Mouse (Mus musculus): Measurements from ENCODE around the gene Atp2b1.

The Atp2b1 gene

DNA sequence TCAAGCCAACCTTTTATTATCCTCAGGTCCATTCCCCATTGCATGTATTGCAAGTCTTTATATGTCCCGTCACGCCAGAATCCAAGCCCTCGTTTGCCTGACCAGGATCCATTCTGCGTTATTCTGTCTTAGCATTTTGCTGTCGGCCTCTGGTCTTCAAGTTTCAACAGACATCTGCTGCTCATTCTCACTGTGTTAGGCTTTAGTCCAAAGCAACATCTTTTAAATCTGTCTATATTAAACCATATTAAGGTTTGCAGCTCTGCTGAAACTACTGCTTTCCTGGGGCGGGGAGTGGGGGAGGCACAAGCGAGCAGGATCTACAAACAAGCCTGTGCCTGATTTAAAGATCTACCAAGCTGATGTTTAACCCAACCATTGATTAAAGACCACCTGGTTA, 115.6 kb downstream of the Atp2b1 start:
- no peak for DNase-seq (ENCODE audit: low read depth in 2 of 2, low spot score in 2 of 2)

DNA sequence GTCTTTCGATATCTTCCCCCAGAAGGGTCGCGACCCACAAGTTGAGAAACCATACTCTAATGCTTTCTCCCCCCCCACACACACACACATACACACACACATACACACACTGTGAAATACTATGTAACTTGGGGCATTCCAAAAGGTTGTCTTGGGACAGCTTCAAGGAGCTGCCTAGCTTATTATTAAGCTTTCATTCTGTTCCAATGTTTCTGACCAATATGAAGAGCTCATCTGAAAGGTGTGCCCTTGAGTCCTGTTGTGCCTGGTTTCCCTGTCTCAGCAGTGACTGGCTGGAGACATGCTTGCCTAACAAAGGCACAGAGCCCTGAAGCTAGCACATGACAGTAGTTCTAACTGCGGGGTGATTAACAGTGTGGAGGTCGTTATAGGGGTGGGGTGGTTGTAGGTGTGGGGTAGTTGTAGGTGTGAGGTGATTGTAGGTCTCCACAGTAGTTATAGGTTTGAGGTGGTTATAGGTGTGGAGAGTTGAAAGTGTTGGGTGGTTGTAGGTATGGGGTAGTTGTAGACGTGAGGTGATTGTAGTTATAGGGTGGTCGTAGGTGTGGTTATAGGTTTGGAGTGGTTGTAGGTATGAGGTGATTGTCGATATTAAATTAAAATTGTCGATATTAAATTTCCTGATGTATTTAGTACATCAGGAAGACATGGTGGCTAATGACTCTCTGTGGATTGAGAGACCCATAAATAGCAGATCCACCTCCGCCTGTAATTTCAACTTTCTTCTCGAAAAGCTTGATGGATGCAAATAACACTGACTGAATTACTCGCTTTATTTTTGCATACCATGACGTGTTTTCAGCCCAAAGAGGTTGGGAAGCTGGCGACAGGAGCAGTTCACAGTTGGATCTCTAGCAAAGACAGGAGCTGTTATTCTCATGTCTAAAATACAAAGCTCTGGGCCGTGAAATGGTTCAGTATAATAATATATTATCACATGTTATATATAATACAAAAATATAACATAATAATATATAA, 119.9 kb downstream of the Atp2b1 start:
- no peak for DNase-seq (ENCODE audit: low read depth in 2 of 2, low spot score in 2 of 2)

DNA sequence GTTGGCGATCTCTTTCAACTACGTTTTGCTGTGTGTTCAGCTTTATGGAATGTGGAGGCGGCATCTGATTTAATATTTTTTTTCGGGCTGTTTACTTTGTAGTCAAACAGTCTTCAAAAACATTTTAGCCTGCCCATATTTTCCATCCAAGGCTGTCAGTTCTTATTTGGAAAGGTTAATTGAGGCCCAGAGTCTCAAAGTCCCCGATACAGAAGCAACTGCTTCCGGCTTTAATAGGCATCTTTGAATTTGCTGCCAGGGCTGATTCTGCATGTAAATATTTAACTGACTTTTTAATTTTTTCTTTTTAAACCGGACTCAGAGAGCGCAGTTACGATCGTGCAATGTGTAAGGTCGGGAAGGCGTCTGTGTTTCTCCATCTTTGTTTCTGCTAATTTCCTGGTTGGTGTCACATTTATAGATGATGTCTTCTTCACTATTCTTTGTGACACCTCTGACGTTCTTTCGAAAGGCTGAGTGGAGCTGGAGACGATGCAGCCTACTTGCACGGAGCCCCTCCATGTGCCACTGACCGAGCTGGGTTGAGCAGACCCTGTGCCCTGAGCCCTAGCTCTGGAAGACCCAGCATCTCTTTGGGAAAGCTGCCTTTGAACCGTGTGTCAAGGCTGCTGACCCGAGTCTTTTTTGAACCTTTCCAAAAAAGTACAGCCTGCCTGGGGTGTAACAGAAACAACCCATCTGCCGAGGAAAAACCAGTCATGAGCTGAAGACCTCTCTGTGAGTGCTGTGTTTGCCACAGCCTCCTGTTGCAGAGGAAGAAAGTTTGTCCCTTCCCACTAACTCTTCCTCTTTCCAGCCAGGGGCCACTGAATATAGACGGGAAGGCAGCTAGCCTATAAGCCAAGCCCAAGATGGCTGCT, 123.2 kb downstream of the Atp2b1 start:
- DNase-seq (ENCODE audit: low read depth in 2 of 2, low spot score in 2 of 2) = no peak

DNA sequence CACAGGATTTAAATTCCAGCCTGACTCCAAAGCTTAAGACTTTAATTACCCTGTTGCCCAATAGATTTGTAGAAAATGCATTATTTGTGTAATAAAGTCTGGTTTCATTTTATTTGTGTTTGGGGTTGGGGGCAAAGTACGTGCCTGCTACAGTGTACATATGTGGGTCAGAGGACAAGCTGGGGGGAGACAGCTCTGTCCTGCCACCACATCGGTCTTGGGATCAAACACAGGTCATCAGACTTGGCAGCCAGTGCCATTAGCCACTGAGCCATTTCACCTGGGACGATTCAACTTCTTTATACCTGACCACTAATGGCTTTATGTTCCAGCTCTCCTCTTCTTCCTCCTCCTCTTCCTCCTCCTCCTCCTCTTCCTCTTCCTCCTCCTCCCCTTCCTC, 124.7 kb downstream of the Atp2b1 start:
- no peak for DNase-seq (ENCODE audit: low read depth in 2 of 2, low spot score in 2 of 2)

DNA sequence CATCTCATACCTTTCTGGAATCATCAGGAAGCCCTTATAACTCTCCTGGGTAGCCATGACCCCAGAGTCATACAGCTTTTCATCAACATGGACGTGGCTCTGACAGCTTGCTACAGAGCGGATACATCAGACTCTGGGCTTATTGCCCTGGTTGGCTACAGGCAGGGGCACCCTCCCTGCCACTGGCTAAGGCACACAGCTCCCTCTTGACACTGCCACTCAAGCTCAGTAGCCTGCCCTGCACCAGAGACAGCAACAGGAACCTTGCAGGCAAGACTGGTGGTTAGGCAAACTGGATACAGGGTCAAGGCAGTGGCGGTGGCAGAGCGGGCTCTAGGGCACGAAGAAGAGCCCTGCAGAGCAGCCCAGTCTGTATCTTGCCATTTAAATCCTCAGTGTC, 126.0 kb downstream of the Atp2b1 start:
- no peak for DNase-seq (ENCODE audit: low read depth in 2 of 2, low spot score in 2 of 2)

DNA sequence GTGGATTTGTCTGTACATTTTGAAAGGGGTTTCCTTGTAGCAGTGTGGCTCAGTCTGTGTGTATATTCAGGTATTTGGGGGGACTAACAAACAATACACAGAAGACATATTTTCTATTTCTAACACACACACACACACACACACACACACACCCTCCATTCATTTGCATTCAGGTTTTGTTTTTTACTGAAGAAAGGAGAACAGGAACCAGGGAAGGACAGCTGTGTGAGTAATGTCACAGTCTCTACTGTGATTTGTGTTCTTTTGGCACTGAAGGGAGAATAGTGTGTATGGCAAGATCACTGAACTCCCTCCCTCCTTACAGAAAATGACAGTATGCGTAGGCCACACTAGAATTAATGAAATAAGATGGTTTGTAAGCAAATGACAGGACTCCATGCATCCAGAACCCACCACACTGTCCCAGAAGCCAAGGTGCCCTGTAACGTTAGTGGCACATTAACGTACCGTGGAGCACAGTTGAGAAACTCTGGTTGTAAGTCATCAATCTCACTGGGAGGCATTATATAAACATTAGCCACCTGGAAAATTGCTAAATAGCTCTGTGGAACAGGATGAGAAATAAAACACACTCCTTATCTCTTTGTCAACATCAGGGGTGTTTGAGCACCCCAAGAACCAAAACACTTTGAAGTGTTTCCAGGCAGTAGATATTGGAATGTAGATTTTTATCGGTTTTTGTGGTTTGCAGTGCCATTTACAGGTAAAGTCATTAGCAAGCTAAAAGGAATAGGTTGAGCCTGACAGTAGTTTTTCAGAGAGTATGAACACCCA, 132.7 kb downstream of the Atp2b1 start:
- DNase-seq (ENCODE audit: low read depth in 2 of 2, low spot score in 2 of 2) = no peak

DNA sequence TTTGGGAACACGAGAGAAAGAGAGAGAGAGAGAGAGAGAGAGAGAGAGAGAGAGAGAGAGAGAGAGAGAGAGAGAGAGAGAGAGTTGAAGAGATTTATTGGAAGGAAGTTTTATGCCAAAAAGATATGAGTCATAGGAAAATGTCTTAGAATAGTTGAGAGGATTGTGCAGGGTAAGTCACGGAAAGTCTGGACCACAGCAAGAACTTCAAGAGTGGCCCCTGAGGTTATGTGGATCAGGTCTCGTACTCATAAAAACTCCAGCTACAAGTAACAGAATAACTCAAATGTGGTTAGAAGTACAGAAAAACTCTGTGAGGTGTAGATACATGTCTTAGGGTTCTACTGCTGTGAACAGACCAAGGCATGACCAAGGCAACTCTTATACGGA, 133.3 kb downstream of the Atp2b1 start:
- DNase-seq (ENCODE audit: low read depth in 2 of 2, low spot score in 2 of 2) = no peak

DNA sequence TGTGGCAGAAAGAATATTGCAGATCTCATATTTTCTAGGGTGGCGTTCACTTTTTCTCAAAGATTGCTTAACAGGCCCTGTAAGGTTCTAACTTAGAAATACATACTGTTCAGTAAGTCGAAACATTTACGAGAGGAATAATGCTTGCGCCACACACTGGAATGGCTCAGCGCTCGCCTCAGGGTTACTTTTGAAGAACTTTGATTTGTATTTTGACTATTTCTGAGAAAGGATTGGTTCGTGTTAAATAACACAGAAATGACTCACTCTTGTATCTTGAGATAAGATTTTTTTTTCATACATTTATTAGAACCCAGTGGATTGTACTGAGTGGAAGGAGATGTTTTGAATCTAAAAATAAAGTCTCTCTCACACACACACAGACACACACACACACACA, 135.9 kb downstream of the Atp2b1 start:
- no peak for DNase-seq (ENCODE audit: low read depth in 2 of 2, low spot score in 2 of 2)

DNA sequence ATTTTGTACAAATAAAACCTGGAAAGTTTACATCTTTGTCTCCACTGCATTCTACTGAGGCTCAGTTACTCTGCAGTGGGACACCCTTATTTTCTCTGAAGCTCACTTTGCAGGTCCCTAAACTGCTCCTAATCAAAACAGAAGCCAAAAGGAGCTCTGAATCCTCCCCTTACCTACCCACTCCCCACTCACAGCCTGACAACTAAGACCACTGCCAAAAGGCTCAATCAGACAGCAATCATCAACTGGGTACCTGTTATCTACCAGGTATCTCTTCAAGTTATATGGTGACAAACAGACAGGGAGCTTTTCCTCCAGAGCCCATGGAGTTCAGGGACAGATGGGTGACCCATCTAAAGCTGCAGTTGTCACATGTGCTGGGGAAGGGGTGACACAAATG, 138.9 kb downstream of the Atp2b1 start:
- DNase-seq (ENCODE audit: low read depth in 2 of 2, low spot score in 2 of 2) = no peak

DNA sequence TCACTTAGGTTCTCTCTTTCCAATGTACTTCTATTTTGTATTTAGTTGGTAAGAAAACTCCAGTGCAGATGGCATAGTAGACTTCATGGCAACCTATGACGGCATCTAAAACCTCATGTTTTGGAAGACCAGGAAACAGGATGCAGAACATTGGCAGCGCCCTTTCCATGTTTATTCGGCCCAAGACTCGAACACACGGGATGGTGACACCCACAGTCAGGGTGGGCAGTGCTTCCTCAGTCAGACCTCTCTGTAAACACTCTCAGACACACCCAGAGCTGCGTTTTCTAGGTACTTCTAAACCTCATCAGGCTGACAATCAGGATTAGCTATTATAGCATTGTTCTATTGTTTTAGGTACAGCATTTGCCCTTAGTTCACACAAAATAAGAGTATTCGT, 146.4 kb downstream of the Atp2b1 start:
- DNase-seq (ENCODE audit: low read depth in 2 of 2, low spot score in 2 of 2) = no peak

DNA sequence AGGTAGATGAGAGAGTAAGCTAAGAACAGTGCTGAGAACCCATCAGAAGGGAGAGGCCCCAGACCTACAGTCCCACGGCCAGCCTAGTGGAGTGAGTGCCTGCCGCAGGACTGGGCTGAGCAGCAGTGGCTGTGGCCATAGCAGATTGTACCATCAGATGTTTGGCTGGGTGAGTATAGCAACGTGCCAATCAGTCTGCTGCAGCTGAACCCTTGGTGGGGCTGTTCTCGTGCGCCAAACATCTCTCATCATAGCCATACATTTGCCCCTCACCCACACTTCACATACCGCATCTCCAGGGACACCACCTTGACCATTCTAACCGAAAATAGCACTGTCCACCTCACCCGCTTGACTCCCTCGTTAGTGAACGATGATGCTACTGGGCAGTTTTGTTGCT, 147.2 kb downstream of the Atp2b1 start:
- DNase-seq (ENCODE audit: low read depth in 2 of 2, low spot score in 2 of 2) = no peak

DNA sequence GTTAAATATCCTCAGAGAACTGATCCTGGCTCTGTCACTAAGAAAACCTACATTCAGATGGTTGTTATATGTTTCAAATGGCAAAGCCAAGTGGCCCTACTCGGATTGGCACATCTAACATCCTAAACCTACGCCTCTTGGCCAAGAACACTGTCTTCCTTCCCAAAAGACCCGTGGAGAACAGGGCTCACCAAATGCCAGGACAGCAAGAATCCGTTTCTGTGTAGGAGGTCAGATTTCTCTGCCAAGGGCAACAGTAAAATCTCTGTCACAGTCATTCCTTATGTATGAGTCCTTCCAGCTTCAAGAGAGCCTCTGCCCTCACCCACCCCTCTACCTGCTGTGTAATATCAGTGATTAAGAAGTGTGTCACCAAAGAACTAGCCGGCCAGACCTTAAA, 148.3 kb downstream of the Atp2b1 start:
- DNase-seq (ENCODE audit: low read depth in 2 of 2, low spot score in 2 of 2) = no peak

All from CD8-positive naive resting alpha-beta T cell, adult 2 months (primary cell).